ENCODE assay signal across 8 mouse cellular contexts in the genomic region with DNA sequence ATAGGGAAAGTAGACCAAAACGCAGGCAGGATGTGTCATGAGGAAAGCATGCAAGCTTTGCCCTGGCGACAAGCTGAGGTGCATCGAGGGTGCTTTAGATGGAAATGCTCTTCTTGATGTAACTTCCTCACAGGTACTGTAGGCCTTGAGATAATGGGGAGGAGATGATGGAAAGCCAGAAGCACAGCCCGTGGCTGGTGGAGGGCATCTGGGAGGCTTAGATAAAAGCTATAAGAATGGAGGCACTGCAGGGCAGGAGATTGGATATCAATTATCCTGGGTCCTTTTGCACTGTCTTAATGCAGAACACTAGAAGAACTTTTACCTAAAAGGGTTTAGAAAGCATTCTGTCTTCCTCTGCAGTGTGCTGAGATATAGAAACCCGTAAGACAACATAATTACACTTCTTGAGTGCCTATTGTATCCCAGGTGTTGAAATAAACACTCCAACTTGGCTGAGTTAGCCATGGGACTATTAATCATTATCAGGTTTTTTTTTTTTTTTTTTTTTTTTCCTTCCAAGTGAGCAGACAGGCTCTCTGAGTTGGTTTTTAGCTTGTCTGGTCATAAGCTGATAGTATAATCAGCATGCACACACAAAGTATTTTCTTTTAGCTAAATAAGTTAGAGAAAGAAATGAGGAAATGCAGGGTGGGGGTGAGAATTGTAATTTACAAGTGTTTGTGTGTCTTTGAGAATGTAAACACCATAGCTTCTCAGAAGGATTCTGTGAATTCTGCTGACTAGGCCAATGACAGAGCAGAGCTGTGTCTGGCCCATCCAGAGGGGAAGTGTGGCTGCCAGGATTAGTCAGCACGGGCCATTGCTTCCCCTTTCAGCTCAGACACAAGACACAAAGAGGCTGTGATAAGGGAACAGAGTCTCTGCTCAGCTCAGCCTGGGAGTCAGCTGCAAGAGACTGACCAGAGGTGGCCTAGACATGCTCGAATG.
DNase-seq lines count a peak whose midpoint lies in the region; ATAC-seq lines count a peak whose summit lies in the region.

No protein-coding gene starts in this region.

- no peaks in the 10 kb centered on the region for H3K9me3 ChIP-seq in embryonic facial prominence, embryonic 14.5 days (ENCODE audit: control insufficient read depth, low read length)
- no peaks in the 10 kb centered on the region for H3K9me3 ChIP-seq in kidney, embryonic 14.5 days (ENCODE audit: control insufficient read depth, low read length)
- no peaks in the 10 kb centered on the region for H3K9me3 ChIP-seq in liver, embryonic 11.5 days (ENCODE audit: control insufficient read depth, low read length)
- H3K9me3 ChIP-seq in midbrain, embryonic 16.5 days (replicated peaks; ENCODE audit: control insufficient read depth, low read length, poor library complexity, severe bottlenecking), result no peaks in the 10 kb centered on the region
- no peaks in the 10 kb centered on the region for H3K9me3 ChIP-seq in stomach, embryonic 14.5 days (ENCODE audit: control insufficient read depth, low read depth, low read length)

- WGBS in embryonic facial prominence, embryonic 14.5 days, result 54% methylated on average over 7 of the region's 7 CpGs
- WGBS in kidney, embryonic 14.5 days, result 47% methylated on average over 7 of the region's 7 CpGs
- WGBS in liver, embryonic 11.5 days, result 19% methylated on average over 7 of the region's 7 CpGs
- WGBS in midbrain, embryonic 16.5 days, result 46% methylated on average over 7 of the region's 7 CpGs
- WGBS in stomach, embryonic 14.5 days, result 35% methylated on average over 7 of the region's 7 CpGs

- no peak overlapping the region for H3K27ac ChIP-seq in embryonic facial prominence, embryonic 14.5 days (replicated peaks; ENCODE audit: low read depth, low read length)
- peak overlapping the region; percentile 53; the same call in 1 of the 2 replicates for H3K27ac ChIP-seq in kidney, embryonic 14.5 days (ENCODE audit: low read depth, low read length)
- H3K27ac ChIP-seq in liver, embryonic 11.5 days (ENCODE audit: low read depth, low read length), result peak overlapping the region; percentile 76
- H3K27ac ChIP-seq in midbrain, embryonic 16.5 days (ENCODE audit: low read length), result peak overlapping the region; percentile 23
- no peak overlapping the region for H3K27ac ChIP-seq in stomach, embryonic 14.5 days (ENCODE audit: low read length)

- H3K27me3 ChIP-seq in embryonic facial prominence, embryonic 14.5 days (replicated peaks; ENCODE audit: control insufficient read depth, insufficient read depth, low read length), result no peaks in the 10 kb centered on the region
- H3K27me3 ChIP-seq in kidney, embryonic 14.5 days (ENCODE audit: control insufficient read depth, insufficient read depth, low read length), result no peaks in the 10 kb centered on the region
- no peaks in the 10 kb centered on the region for H3K27me3 ChIP-seq in liver, embryonic 11.5 days (replicated peaks; ENCODE audit: control insufficient read depth, insufficient read depth, low read length)
- H3K27me3 ChIP-seq in midbrain, embryonic 16.5 days (ENCODE audit: control insufficient read depth, insufficient read depth, low read depth, low read length), result no peaks in the 10 kb centered on the region
- no peaks in the 10 kb centered on the region for H3K27me3 ChIP-seq in stomach, embryonic 14.5 days (ENCODE audit: control insufficient read depth, insufficient read depth, low read length)

- peaks cover 8% of the 10 kb centered on the region for H3K4me1 ChIP-seq in embryonic facial prominence, embryonic 14.5 days (ENCODE audit: control insufficient read depth, insufficient read depth, low read length)
- peaks cover 8% of the 10 kb centered on the region; the same call in 1 of the 2 replicates for H3K4me1 ChIP-seq in kidney, embryonic 14.5 days (ENCODE audit: control insufficient read depth, insufficient read depth, low read length)
- peaks cover 27% of the 10 kb centered on the region for H3K4me1 ChIP-seq in liver, embryonic 11.5 days (replicated peaks; ENCODE audit: control insufficient read depth, insufficient read depth, low read length)
- peaks cover 17% of the 10 kb centered on the region for H3K4me1 ChIP-seq in midbrain, embryonic 16.5 days (ENCODE audit: control insufficient read depth, insufficient read depth, low read length)
- H3K4me1 ChIP-seq in stomach, embryonic 14.5 days (ENCODE audit: control insufficient read depth, insufficient read depth, low read length), result peaks cover 5% of the 10 kb centered on the region; the same call in 1 of the 2 replicates

- ATAC-seq in embryonic facial prominence, embryonic 14.5 days (ENCODE audit: low read depth), result peak; percentile 88
- peak; percentile 94 for ATAC-seq in kidney, embryonic 14.5 days (ENCODE audit: low FRiP score, low TSS enrichment)
- peak; percentile 90 for ATAC-seq in liver, embryonic 11.5 days (replicated peaks; ENCODE audit: low FRiP score)
- peak; percentile 80 for ATAC-seq in midbrain, embryonic 16.5 days
- ATAC-seq in stomach, embryonic 14.5 days (ENCODE audit: insufficient number of reproducible peaks, insufficient read depth, low FRiP score, low read depth), result peak; percentile 88; the same call in 1 of the 2 replicates

- H3K36me3 ChIP-seq in embryonic facial prominence, embryonic 14.5 days (ENCODE audit: control insufficient read depth, insufficient read depth, low read length), result no peaks in the 10 kb centered on the region
- no peaks in the 10 kb centered on the region for H3K36me3 ChIP-seq in kidney, embryonic 14.5 days (ENCODE audit: control insufficient read depth, insufficient read depth, low read length)
- no peaks in the 10 kb centered on the region for H3K36me3 ChIP-seq in liver, embryonic 11.5 days (ENCODE audit: control insufficient read depth, insufficient read depth, low read length)
- no peaks in the 10 kb centered on the region for H3K36me3 ChIP-seq in midbrain, embryonic 16.5 days (ENCODE audit: control insufficient read depth, insufficient read depth, low read length)
- H3K36me3 ChIP-seq in stomach, embryonic 14.5 days (ENCODE audit: control insufficient read depth, insufficient read depth, low read length), result no peaks in the 10 kb centered on the region

- no peak overlapping the region for H3K4me2 ChIP-seq in embryonic facial prominence, embryonic 14.5 days (ENCODE audit: low read depth, low read length)
- H3K4me2 ChIP-seq in kidney, embryonic 14.5 days (replicated peaks; ENCODE audit: low read depth, low read length), result no peak overlapping the region
- peak overlapping the region; percentile 33; the same call in 1 of the 2 replicates for H3K4me2 ChIP-seq in liver, embryonic 11.5 days
- no peak overlapping the region for H3K4me2 ChIP-seq in midbrain, embryonic 16.5 days (ENCODE audit: low read length)
- H3K4me2 ChIP-seq in stomach, embryonic 14.5 days (replicated peaks; ENCODE audit: low read depth, low read length), result no peak overlapping the region

- DNase-seq in layer of hippocampus, adult 11-12 months (ENCODE audit: low spot score), result peak; percentile 74
- no peak for DNase-seq in layer of hippocampus, postnatal 25 days (ENCODE audit: extremely low spot score in 1 of 2, low spot score in 1 of 2)
- peak; percentile 72 for DNase-seq in embryonic facial prominence, embryonic 14.5 days (ENCODE audit: low spot score)
- peak; percentile 74 to 82 for DNase-seq in heart, adult 9 months (ENCODE audit: low spot score in 2 of 2)
- DNase-seq in liver, embryonic 11.5 days (ENCODE audit: low spot score), result peak; percentile 69

- H3K4me3 ChIP-seq in embryonic facial prominence, embryonic 14.5 days (ENCODE audit: low read depth, low read length), result no peak overlapping the region
- H3K4me3 ChIP-seq in kidney, embryonic 14.5 days (ENCODE audit: low read length), result no peak overlapping the region
- no peak overlapping the region for H3K4me3 ChIP-seq in liver, embryonic 11.5 days (ENCODE audit: low read depth, low read length)
- H3K4me3 ChIP-seq in midbrain, embryonic 16.5 days (ENCODE audit: low read depth, low read length), result no peak overlapping the region
- no peak overlapping the region for H3K4me3 ChIP-seq in stomach, embryonic 14.5 days (ENCODE audit: low read depth, low read length)

- H3K9ac ChIP-seq in embryonic facial prominence, embryonic 14.5 days (ENCODE audit: low read depth, low read length), result no peak overlapping the region
- no peak overlapping the region for H3K9ac ChIP-seq in kidney, embryonic 14.5 days (ENCODE audit: low read depth, low read length)
- no peak overlapping the region for H3K9ac ChIP-seq in liver, embryonic 11.5 days (ENCODE audit: low read depth, low read length)
- no peak overlapping the region for H3K9ac ChIP-seq in midbrain, embryonic 16.5 days (ENCODE audit: low read depth, low read length)
- H3K9ac ChIP-seq in stomach, embryonic 14.5 days (replicated peaks; ENCODE audit: low read depth, low read length), result no peak overlapping the region

Comparison
In these comparisons a context has a peak if more than half of its experiments do, and no peak if none do; other contexts are left out.
1. DNase-seq: peak in layer of hippocampus, adult 11-12 months (single experiment), embryonic facial prominence, embryonic 14.5 days (single experiment), heart, adult 9 months (2 of 2) and liver, embryonic 11.5 days (single experiment); none in layer of hippocampus, postnatal 25 days (0 of 2).
2. H3K27ac ChIP-seq: peak in kidney, embryonic 14.5 days (single experiment), liver, embryonic 11.5 days (single experiment) and midbrain, embryonic 16.5 days (single experiment); none in embryonic facial prominence, embryonic 14.5 days (single experiment) and stomach, embryonic 14.5 days (single experiment).
3. Peak in every context shown above with its lines, with median percentiles within 50 percentile points of each other: ATAC-seq.